Mouse (Mus musculus): ENCODE data around the gene Nwd2.

The Nwd2 gene

DNA sequence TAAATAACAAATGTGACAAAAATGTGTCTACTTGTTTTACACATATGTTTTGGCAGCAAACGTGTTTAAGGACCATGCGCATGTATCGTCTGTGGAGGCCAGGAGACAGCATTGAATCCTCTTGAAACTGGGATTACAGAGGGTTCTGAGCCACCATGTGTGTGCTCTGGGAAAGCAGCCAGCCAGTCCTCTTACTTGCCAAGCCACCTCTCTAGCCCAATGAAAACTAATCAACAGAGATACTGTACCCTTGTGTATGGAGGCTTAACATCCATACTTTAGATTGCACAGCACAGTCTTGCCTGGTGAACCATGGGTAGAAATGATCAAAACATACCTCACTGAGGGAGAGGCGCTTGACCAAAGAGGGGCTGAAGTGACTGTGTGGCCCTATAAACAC lies 117.0 kb downstream of the Nwd2 start:
- DNase-seq = no peak

GRCm38 (mm10) chr5:63766715-63767114 lies 117.8 kb downstream of the Nwd2 start:
- peak; percentile 34 for DNase-seq

- DNase-seq = no peak
Measured at GRCm38 (mm10) chr5:63767464-63767863, 118.6 kb downstream of the Nwd2 start.

- DNase-seq = no peak
Measured at GRCm38 (mm10) chr5:63768220-63768619, 119.3 kb downstream of the Nwd2 start.

DNA sequence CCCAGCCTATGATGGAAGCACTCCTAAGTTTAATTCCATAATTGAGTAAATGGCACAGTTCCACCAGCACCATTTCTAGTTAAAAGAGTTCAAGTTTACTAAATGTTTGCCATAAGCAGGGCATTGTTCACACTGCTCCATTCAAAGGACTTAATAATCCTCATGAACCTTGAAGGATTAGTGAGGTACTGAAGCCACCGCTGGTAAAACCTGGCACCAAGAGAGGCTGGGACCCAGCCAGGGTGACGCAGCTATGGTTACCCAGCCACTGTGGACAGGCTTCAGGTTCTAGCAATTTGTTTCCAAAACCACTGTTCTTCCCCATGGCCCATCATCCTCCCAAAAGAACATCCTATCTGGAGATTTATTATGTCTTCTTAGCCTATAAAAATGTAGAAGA lies 124.1 kb downstream of the Nwd2 start:
- no peak for DNase-seq

GRCm38 (mm10) chr5:63773603-63774002 lies 124.7 kb downstream of the Nwd2 start:
- no peak for DNase-seq

GRCm38 (mm10) chr5:63788156-63788826 lies 139.4 kb downstream of the Nwd2 start:
- no peak for DNase-seq

- DNase-seq = peak; percentile 78
Measured at GRCm38 (mm10) chr5:63811819-63812508, 163.1 kb downstream of the Nwd2 start, which contains the start of gene 0610040J01Rik. Gene 0610040J01Rik (plus strand): TSS chr5:63812363.

DNA sequence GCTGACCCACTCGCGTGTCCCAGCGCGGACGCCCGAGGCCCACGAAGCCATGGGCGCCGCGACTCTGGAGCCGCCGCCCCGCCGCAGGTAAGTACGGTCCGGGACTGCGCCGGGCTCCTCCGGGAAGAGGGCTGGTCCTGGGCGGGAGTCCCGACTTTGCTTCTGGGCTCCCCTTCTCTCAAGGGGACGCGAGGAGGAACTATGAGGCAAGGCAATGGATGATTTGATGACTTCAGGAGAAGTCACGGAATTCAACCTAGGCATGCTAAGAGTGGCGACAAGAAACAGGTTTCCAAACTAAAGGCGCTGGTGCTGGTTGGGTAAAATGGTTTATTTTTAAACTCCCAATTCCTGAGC lies 163.6 kb downstream of the Nwd2 start:
- DNase-seq = no peak

DNA sequence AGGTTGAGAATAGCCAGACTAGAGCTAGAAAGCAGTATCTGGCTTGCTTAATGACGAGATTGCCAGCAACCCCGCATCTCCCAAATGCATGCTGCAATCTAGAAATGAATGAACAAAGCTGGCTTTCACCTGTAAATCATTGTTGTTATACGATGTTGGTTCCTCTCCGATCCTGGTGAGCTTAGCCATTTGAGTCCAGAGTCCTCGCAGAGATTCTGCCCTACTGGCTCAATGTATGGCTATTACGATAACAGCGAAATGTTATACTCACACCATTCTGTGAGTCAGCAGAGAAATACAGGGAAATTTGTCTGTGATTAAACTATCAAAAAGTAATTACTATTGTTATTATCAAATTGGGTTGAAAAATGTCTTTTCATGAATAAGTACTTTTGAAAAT lies 167.7 kb downstream of the Nwd2 start:
- no peak for DNase-seq

GRCm38 (mm10) chr5:63817270-63817669 lies 168.4 kb downstream of the Nwd2 start:
- no peak for DNase-seq

GRCm38 (mm10) chr5:63818975-63819374 lies 170.1 kb downstream of the Nwd2 start:
- no peak for DNase-seq

GRCm38 (mm10) chr5:63819519-63819918 lies 170.6 kb downstream of the Nwd2 start:
- DNase-seq = no peak

DNA sequence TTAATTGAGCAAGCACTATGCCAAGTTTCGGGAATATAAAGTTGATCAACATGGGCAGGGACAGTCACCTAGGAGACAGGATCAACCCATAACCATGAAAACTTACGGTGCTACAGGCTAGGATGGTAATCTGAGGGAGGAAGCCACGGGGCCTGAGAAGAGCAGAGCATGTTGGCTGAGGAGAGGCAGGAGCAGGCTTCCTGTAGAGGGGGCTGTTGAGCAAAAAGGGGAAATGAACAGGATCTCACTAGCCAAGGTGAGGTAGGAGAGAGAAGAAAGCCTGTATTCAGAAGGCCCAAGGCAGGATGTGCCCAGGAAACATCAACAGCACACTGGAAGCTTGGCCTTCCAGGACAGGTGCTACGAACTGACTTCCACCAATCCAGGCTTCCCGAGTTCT lies 172.3 kb downstream of the Nwd2 start:
- no peak for DNase-seq

GRCm38 (mm10) chr5:63821860-63822259 lies 173.0 kb downstream of the Nwd2 start:
- no peak for DNase-seq

DNA sequence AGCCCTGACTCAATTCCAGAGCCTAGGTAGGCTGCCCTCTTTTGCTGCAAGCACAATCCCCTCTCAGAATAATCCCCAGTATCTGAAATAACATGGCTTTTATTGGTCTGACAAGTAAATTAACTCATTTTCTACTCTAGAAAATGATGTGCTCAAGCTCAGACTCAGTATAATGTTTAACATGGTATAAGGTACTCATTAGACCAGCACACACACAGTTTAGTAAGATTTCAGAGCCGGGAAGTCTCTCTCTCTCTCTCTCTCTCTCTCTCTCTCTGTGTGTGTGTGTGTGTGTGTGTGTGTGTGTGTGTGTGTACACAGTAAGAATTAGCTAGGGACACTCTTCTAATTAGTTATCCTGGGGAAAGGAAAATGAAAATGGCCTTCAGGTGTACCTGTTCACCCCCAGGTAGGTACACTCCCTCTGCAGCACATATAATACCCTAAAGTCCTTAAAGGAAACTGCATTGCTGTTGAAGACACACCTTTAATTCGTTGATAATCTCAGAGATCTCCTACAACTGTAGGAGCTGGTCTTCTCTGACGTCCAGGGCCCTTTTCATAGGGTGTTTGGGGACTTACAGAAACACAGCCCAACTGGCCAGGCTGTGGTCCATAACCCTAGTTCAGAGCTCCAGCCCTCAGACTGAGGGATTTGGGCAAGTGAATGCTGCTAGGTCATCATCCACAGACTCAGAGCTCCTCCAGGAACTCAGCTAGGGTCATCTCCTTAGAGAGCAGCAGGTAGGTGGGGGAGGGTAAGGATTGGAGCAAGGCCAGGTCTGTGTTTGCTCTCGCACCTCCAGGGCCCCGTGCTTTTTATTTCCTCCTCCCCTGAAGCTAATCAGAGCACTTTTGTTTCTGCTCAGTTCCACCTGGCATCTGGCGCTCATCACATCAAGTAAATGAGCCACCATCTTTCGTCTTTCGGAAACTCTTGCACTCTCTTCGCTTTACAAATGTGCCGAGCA lies 174.7 kb downstream of the Nwd2 start:
- no peak for DNase-seq

- DNase-seq = no peak
Measured at GRCm38 (mm10) chr5:63824599-63825350, 175.9 kb downstream of the Nwd2 start.

GRCm38 (mm10) chr5:63825881-63826280 lies 177.0 kb downstream of the Nwd2 start:
- DNase-seq = no peak

DNA sequence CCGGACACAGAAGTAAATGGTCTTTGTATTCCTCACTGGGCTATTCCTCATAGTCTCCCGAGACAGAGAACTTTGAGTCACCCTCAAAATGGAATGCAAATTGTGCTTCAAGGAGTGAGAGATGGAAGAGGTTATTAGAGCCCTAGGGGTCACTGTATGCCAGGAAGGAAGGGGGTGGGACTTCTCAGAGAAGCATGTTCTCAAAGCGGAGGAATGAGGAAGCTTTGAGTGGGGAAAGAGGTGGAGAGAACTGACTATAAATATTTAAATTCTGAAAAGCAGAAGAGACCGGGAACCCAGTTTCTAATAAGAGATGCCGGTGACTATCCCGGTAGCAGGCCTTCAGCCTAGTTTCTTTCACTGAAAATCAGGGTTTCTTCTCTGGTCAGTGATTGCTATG lies 178.1 kb downstream of the Nwd2 start:
- DNase-seq = no peak

GRCm38 (mm10) chr5:63827415-63828053 lies 178.6 kb downstream of the Nwd2 start:
- no peak for DNase-seq

DNA sequence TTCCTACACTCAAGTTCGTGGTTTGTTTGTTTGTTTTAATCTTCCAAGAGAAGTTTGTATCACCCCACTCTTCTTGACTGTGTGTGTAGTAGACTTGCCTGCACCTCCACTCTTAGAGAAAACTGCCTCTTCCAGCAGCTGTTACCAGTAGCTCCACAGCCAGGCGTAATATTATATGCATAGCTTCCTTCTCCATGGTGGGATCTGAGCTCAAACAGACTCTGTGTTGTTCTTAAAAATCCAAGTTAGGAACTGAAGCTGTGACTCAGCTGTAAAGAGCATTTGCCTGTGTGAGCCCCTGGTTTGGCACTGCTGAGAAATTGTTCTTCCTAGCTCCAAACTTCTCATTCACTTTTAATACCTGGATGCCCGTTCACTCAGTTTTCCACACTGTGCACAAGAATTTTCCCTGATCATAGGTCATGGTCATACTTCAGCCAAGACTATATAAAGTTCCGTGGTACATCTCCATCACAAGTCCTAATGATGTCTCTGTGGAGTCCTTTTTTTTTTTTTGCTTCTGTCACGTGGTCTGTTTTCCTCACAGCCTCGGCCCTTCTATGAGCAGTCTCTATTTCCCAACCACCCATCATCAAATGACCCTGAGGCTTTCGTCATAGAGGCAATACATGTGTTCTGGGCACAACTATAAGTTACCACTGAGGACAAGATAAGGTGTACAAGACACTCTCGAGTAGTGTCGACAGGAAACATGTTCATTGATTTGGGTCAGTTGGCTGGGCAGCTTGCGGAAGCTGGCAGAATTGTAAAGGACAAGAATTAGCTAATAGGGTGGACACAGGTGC lies 179.7 kb downstream of the Nwd2 start:
- DNase-seq = no peak

Measured in right cerebral cortex, postnatal 25 days (tissue).